Mouse (Mus musculus): ENCODE measurements around the gene Dync1li1.

GRCm38 (mm10) chr9:114682193-114682592 lies 6.4 kb upstream of the Dync1li1 start:
- TF ChIP-seq CTCF (IDR thresholded peaks at IDR 0.05) (no peak), EP300 (IDR thresholded peaks at IDR 0.05) (no peak)
